Mouse (Mus musculus): ENCODE measurements at regions not wholly inside any gene's neighbourhood (a gene's known extent, or its start where the extent isn't known, plus 50 kb on each side); places are given as distances from the start of the nearest gene placed in this dataset.
A peak's percentile ranks its signal among the peaks of the same experiment; 100 is the strongest.
"Not testable (repeated sequence)": the region's sequence is repeated elsewhere in the genome, so short reads cannot be mapped to it uniquely, and the experiment has no call there.

- H3K4me3 ChIP-seq = no peak overlapping the region
- no peak overlapping the region for H3K27ac ChIP-seq
- no peak for DNase-seq
- intact Hi-C loops (cut with DNase I) = loop anchor here (10.0 kb wide), 1 partner anchor 64 kb away; no protein-coding TSS in a partner anchor
- no peak for TF ChIP-seq CTCF (IDR thresholded peaks at IDR 0.05)
These were observed 274.1 kb upstream of the Gk2 start for GRCm38 (mm10) chr5:97730920-97731319.

- H3K4me3 ChIP-seq; DNase-seq; H3K27ac ChIP-seq; intact Hi-C loops (cut with DNase I): not testable (repeated sequence)
These were observed 262.5 kb upstream of the Gk2 start for GRCm38 (mm10) chr5:97719364-97719763.

- intact Hi-C loops (cut with DNase I) = no loop called here
- no peak for DNase-seq
- no peak for TF ChIP-seq CTCF (IDR thresholded peaks at IDR 0.05)
- no peak overlapping the region for H3K27ac ChIP-seq
- H3K4me3 ChIP-seq = no peak overlapping the region
These were observed 248.4 kb upstream of the Gk2 start for GRCm38 (mm10) chr5:97705270-97705669.

GRCm38 (mm10) chr5:97700507-97700906 is 243.7 kb upstream of the Gk2 start:
- H3K4me3 ChIP-seq = no peak overlapping the region
- peak overlapping the region; percentile 56 for H3K27ac ChIP-seq
- no peak for DNase-seq
- intact Hi-C loops (cut with DNase I) = no loop called here
- TF ChIP-seq CTCF (IDR thresholded peaks at IDR 0.05) = no peak

GRCm38 (mm10) chr5:97697581-97698134 is 240.8 kb upstream of the Gk2 start:
- peak overlapping the region; percentile 32; the same call in 1 of the 2 replicates for H3K27ac ChIP-seq
- no peak for TF ChIP-seq CTCF (IDR thresholded peaks at IDR 0.05)
- DNase-seq = peak; percentile 79
- intact Hi-C loops (cut with DNase I) = no loop called here
- no peak overlapping the region for H3K4me3 ChIP-seq

- no peak for TF ChIP-seq CTCF (IDR thresholded peaks at IDR 0.05)
- peak overlapping the region; percentile 50 for H3K4me3 ChIP-seq
- intact Hi-C loops (cut with DNase I) = no loop called here
- peak; percentile 40 for DNase-seq
- peak overlapping the region; percentile 67 for H3K27ac ChIP-seq
These were observed 236.6 kb upstream of the Gk2 start for GRCm38 (mm10) chr5:97693333-97693940.

GRCm38 (mm10) chr5:97685443-97685842 is 228.6 kb upstream of the Gk2 start:
- no peak for TF ChIP-seq CTCF (IDR thresholded peaks at IDR 0.05)
- Histone ChIP-seq H3K4me3 (no peak overlapping the region), H3K27ac (no peak overlapping the region)
- intact Hi-C loops (cut with DNase I) = no loop called here
- no peak for DNase-seq

- Histone ChIP-seq H3K4me3 (no peak overlapping the region), H3K27ac (no peak overlapping the region)
- DNase-seq = no peak
- no peak for TF ChIP-seq CTCF (IDR thresholded peaks at IDR 0.05)
- intact Hi-C loops (cut with DNase I) = no loop called here
These were observed 227.9 kb upstream of the Gk2 start for GRCm38 (mm10) chr5:97684592-97685258.

- no peak for TF ChIP-seq CTCF (IDR thresholded peaks at IDR 0.05)
- DNase-seq = no peak
- intact Hi-C loops (cut with DNase I) = no loop called here
These were observed 212.9 kb upstream of the Gk2 start for GRCm38 (mm10) chr5:97669726-97670125.

GRCm38 (mm10) chr5:97656167-97656924 is 199.5 kb upstream of the Gk2 start:
- TF ChIP-seq CTCF (IDR thresholded peaks at IDR 0.05) = no peak
- Histone ChIP-seq H3K4me3 (no peak overlapping the region), H3K27ac (no peak overlapping the region)
- no peak for DNase-seq
- intact Hi-C loops (cut with DNase I) = loop anchor here (5.0 kb wide), 1 partner anchor 1196 kb away; the partner anchor contains the start of gene Bmp3

More at GRCm38 (mm10) chr5:97669726-97670125, 212.9 kb upstream of the Gk2 start:
- Histone ChIP-seq H3K4me3 (no peak overlapping the region), H3K27ac (no peak overlapping the region)

- H3K27ac ChIP-seq = no peak overlapping the region
- intact Hi-C loops (cut with DNase I) = loop anchor here (5.0 kb wide), 1 partner anchor 1197 kb away; the partner anchor contains the start of gene Bmp3
- no peak for TF ChIP-seq CTCF (IDR thresholded peaks at IDR 0.05)
- no peak overlapping the region for H3K4me3 ChIP-seq
- DNase-seq = no peak
These were observed 198.4 kb upstream of the Gk2 start for GRCm38 (mm10) chr5:97655266-97655665.

GRCm38 (mm10) chr5:97654414-97654813 is 197.6 kb upstream of the Gk2 start:
- intact Hi-C loops (cut with DNase I) = no loop called here
- no peak overlapping the region for H3K27ac ChIP-seq
- no peak overlapping the region for H3K4me3 ChIP-seq
- TF ChIP-seq CTCF (IDR thresholded peaks at IDR 0.05) = no peak
- no peak for DNase-seq

GRCm38 (mm10) chr5:97642251-97642650 is 185.4 kb upstream of the Gk2 start:
- Histone ChIP-seq H3K4me3 (no peak overlapping the region), H3K27ac (no peak overlapping the region)
- no peak for TF ChIP-seq CTCF (IDR thresholded peaks at IDR 0.05)
- no peak for DNase-seq
- intact Hi-C loops (cut with DNase I) = no loop called here
